Comparison of ENCODE assay signal across 25 mouse cellular contexts in the genomic region with DNA sequence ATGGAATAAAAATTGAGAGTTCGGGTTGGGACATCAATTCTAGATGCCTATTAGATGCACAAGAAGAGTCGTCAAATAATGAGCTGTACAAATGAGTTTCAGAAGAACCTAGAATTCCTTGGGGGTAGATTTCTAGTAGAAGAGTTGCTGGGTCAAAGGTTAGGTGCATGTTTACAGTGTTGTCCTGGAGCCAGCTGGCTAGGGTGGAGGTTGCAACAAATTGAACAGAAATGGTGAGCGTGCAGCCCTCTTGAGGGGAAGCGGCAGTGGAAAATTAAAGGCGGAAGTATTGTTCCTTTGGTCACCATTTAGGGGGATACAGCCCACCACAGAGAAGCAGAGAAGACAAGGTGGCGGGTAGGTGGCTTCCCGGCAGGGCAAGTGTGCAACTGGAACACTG. TPM values are rescaled to one million over a fixed set of nuclear protein-coding genes. Genes with fewer than 3 reads are reported as not detected.
DNase-seq lines count a peak whose midpoint lies in the region; ATAC-seq lines count a peak whose summit lies in the region.
"Had no signal": no experiment of that assay in that cellular context is flagged by ENCODE, and none has a peak within 500 bp of the region (broad histone marks: within the 10 kb centered on the region; RNA-seq: fewer than 3 reads in every experiment).

No protein-coding gene starts in this region.

- H3K9ac ChIP-seq in lung, embryonic 15.5 days, result no peak overlapping the region
- H3K9ac ChIP-seq: embryonic facial prominence, embryonic 15.5 days; heart, embryonic 15.5 days; hindbrain, embryonic 13.5 days; limb, embryonic 15.5 days; neural tube, embryonic 13.5 days had no signal

- no peaks in the 10 kb centered on the region for H3K27me3 ChIP-seq in lung, embryonic 15.5 days
- H3K27me3 ChIP-seq: embryonic facial prominence, embryonic 15.5 days; heart, embryonic 15.5 days; hindbrain, embryonic 13.5 days; limb, embryonic 15.5 days; neural tube, embryonic 13.5 days had no signal

- no peaks in the 10 kb centered on the region for H3K36me3 ChIP-seq in lung, embryonic 15.5 days
- H3K36me3 ChIP-seq: embryonic facial prominence, embryonic 15.5 days; heart, embryonic 15.5 days; hindbrain, embryonic 13.5 days; limb, embryonic 15.5 days; neural tube, embryonic 13.5 days had no signal

- no peak overlapping the region for H3K4me2 ChIP-seq in lung, embryonic 15.5 days
- H3K4me2 ChIP-seq: embryonic facial prominence, embryonic 15.5 days; heart, embryonic 15.5 days; hindbrain, embryonic 13.5 days; limb, embryonic 15.5 days; neural tube, embryonic 13.5 days had no signal

- no peak overlapping the region for H3K27ac ChIP-seq in lung, embryonic 15.5 days
- H3K27ac ChIP-seq: embryonic facial prominence, embryonic 15.5 days; heart, embryonic 15.5 days; hindbrain, embryonic 13.5 days; left cerebral cortex, adult 2 months; limb, embryonic 15.5 days; neural tube, embryonic 13.5 days had no signal

- no peaks in the 10 kb centered on the region for H3K9me3 ChIP-seq in lung, embryonic 15.5 days
- H3K9me3 ChIP-seq: embryonic facial prominence, embryonic 15.5 days; heart, embryonic 15.5 days; hindbrain, embryonic 13.5 days; limb, embryonic 15.5 days; neural tube, embryonic 13.5 days had no signal

- no peak overlapping the region for H3K4me3 ChIP-seq in lung, embryonic 15.5 days
- H3K4me3 ChIP-seq: embryonic facial prominence, embryonic 15.5 days; heart, embryonic 15.5 days; hindbrain, embryonic 13.5 days; left cerebral cortex, adult 2 months; limb, embryonic 15.5 days; myocyte; neural tube, embryonic 13.5 days had no signal

- 83% methylated on average over 7 of the region's 7 CpGs for WGBS in lung, embryonic 15.5 days

- peaks cover 11% of the 10 kb centered on the region; the same call in 1 of the 2 replicates for H3K4me1 ChIP-seq in lung, embryonic 15.5 days
- H3K4me1 ChIP-seq: embryonic facial prominence, embryonic 15.5 days; heart, embryonic 15.5 days; hindbrain, embryonic 13.5 days; limb, embryonic 15.5 days; neural tube, embryonic 13.5 days had no signal

- peak; percentile 27 for DNase-seq in adrenal gland, adult 2 months
- DNase-seq in adrenal gland, adult 8-10 months, result no peak
- DNase-seq in kidney, adult 8-10 months, result peak; percentile 35 to 49
- no peak for DNase-seq in kidney, postnatal 14 days
- no peak for DNase-seq in lung, postnatal 25 days (ENCODE audit: low spot score)
- DNase-seq in yolk sac, embryonic 10.5 days (ENCODE audit: low spot score), result peak; percentile 42
- DNase-seq in cerebellum, postnatal 4 days (ENCODE audit: low spot score in 2 of 2), result no peak
- DNase-seq: cerebellum, adult 8-10 months; cerebellum, postnatal 36 days; heart, postnatal 36 days; left cerebral cortex, postnatal 4 days; retina, postnatal 1 day; right cerebral cortex, postnatal 4 days; thymus, postnatal 14 days had no signal

- peak; percentile 49; the same call in 1 of the 2 replicates for ATAC-seq in lung, embryonic 15.5 days (ENCODE audit: borderline replicate concordance, extremely low read depth, low FRiP score, low TSS enrichment)
- ATAC-seq: forebrain, embryonic 14.5 days; inflammation-experienced regulatory T-cells, adult 6 months; midbrain, embryonic 16.5 days had no signal

RNA-seq across cellular contexts. Expression of gene Cdkn2c, which starts 26.8 kb away (rescaled TPM):
- 100 to 1,000 TPM in 1 of 2 experiments, 10 to 100 TPM in 1; 43.6 to 115 TPM for total RNA-seq in adrenal gland, adult 2 months (2021)
- polyA plus RNA-seq in adrenal gland, adult 2 months (2012; rRNA removed), result 17.4 and 17.6 TPM in 2 replicates
- 10 to 100 TPM; 68.5 to 77.8 (median 72.5) TPM for total RNA-seq in adrenal gland, adult 8-10 months (2022)
- polyA plus RNA-seq in lung, embryonic 15.5 days (2015; fragmentation: Nextera tagmentation; extraction: Ambion mirVana), result 16.7 and 18.0 TPM in 2 replicates

RNA-seq across cellular contexts. Expression of gene Faf1, which starts 36.2 kb away (rescaled TPM):
- total RNA-seq in adrenal gland, adult 2 months (2021), result 10 to 100 TPM; 24.8 to 31.1 TPM
- 6.8 and 9.7 TPM in 2 replicates for polyA plus RNA-seq in adrenal gland, adult 2 months (2012; rRNA removed)
- 10 to 100 TPM; 25.7 to 32.5 (median 31.0) TPM for total RNA-seq in adrenal gland, adult 8-10 months (2022)
- 24.3 and 25.0 TPM in 2 replicates for polyA plus RNA-seq in lung, embryonic 15.5 days (2015; fragmentation: Nextera tagmentation; extraction: Ambion mirVana)

Comparison
In these comparisons a context has a peak if more than half of its experiments do, and no peak if none do; other contexts are left out.
1. DNase-seq: peak in adrenal gland, adult 2 months (single experiment), kidney, adult 8-10 months (2 of 2) and yolk sac, embryonic 10.5 days (single experiment); none in adrenal gland, adult 8-10 months (single experiment), kidney, postnatal 14 days (single experiment), lung, postnatal 25 days (single experiment) and cerebellum, postnatal 4 days (0 of 2).